Mouse (Mus musculus) ES-E14 (cell line): ENCODE data around the gene Ubiad1.

ENCODE experiments used
- HCFC1 ChIP-seq: IDR thresholded peaks from 2 replicates; pipeline ENCODE4 v1.6.1; 2012; ENCODE audit warnings: low read length, inconsistent platforms, borderline replicate concordance; ENCODE audit not compliant: insufficient read depth
- MAFK ChIP-seq: IDR thresholded peaks from 2 replicates; pipeline ENCODE4 v1.6.1; 2014; ENCODE audit warnings: mild to moderate bottlenecking, low read depth, low read length, inconsistent platforms; ENCODE audit not compliant: insufficient read depth
- ZC3H11A ChIP-seq: IDR thresholded peaks from 2 replicates; pipeline ENCODE4 v1.6.1; 2012; ENCODE audit warnings: low read depth, mild to moderate bottlenecking, inconsistent platforms, low read length, borderline replicate concordance

DNA sequence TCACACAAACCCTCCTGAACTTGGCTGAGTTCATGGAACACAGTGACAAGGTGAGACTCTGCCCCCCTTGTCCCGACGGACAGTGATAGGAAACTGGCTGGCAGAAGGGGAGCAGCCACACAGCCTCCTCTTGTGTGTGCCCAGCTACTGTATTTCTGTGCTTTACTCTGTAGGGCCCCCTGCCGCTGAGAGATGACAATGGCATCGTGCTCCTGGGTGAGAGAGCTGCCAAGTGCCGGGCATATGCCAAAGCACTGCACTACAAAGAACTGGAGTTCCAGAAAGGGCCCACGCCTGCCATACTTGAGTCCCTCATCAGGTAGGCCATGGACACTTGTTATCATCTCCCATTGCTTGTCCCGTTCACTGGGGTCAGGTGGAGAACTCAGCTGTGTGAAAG, 46.9 kb upstream of the Ubiad1 start:
- TF ChIP-seq MAFK (no peak), ZC3H11A (no peak), HCFC1 (no peak)
